Mouse (Mus musculus) yolk sac, embryonic 10.5 days (tissue): Measurements from ENCODE around the gene Txlna.
A peak's percentile ranks its signal among the peaks of the same experiment; 100 is the strongest.

ENCODE experiments used
- DNase-seq: peaks from one replicate; pipeline ENCODE4 v3.0.0-alpha.2; 2017; ENCODE audit warnings: low spot score

Txlna gene

GRCm38 (mm10) chr4:129624281-129625028 lies 16.4 kb downstream of the Txlna start:
- DNase-seq: peak; percentile 89

GRCm38 (mm10) chr4:129623681-129624091 lies 17.2 kb downstream of the Txlna start, which contains the start of gene Ccdc28b:
TSS of gene Ccdc28b (minus strand) at chr4:129623947.
- peak; percentile 56 for DNase-seq

GRCm38 (mm10) chr4:129622803-129623535 lies 17.9 kb downstream of the Txlna start:
- DNase-seq: no peak

GRCm38 (mm10) chr4:129622120-129622802 lies 18.6 kb downstream of the Txlna start:
- no peak for DNase-seq

- no peak for DNase-seq
Measured at GRCm38 (mm10) chr4:129621283-129621841, 19.5 kb downstream of the Txlna start.

GRCm38 (mm10) chr4:129620419-129621282 lies 20.2 kb downstream of the Txlna start:
- no peak for DNase-seq

GRCm38 (mm10) chr4:129618786-129619691 lies 21.8 kb downstream of the Txlna start, which contains the start of gene Iqcc:
TSS of gene Iqcc (minus strand) at chr4:129619099.
- peak; percentile 93 for DNase-seq

GRCm38 (mm10) chr4:129618031-129618430 lies 22.8 kb downstream of the Txlna start:
- no peak for DNase-seq

GRCm38 (mm10) chr4:129617121-129617641 lies 23.7 kb downstream of the Txlna start:
- DNase-seq: no peak

GRCm38 (mm10) chr4:129616631-129617030 lies 24.2 kb downstream of the Txlna start:
- DNase-seq: no peak

- no peak for DNase-seq
Measured at GRCm38 (mm10) chr4:129615801-129616290, 25.0 kb downstream of the Txlna start.

GRCm38 (mm10) chr4:129614093-129614492 lies 26.8 kb downstream of the Txlna start, which contains the start of gene Dcdc2b:
TSS of gene Dcdc2b (minus strand) at chr4:129614257.
- no peak for DNase-seq

- DNase-seq: no peak
Measured at GRCm38 (mm10) chr4:129610472-129610871, 30.4 kb downstream of the Txlna start.

GRCm38 (mm10) chr4:129610026-129610425 lies 30.8 kb downstream of the Txlna start:
- no peak for DNase-seq

- DNase-seq: no peak
Measured at GRCm38 (mm10) chr4:129609139-129609631, 31.7 kb downstream of the Txlna start.

GRCm38 (mm10) chr4:129608426-129609025 lies 32.3 kb downstream of the Txlna start:
- peak; percentile 81 for DNase-seq

GRCm38 (mm10) chr4:129600233-129601158 lies 40.4 kb downstream of the Txlna start, which contains the start of the genes Eif3i and Tmem234:
TSS of gene Eif3i (minus strand) at chr4:129600648.
TSS of gene Tmem234 (plus strand) at chr4:129600668.
- DNase-seq: peak; percentile 87

GRCm38 (mm10) chr4:129588865-129589264 lies 52.0 kb downstream of the Txlna start:
- DNase-seq: no peak
